Mouse (Mus musculus) forebrain, embryonic 10.5 days (tissue): Measurements from ENCODE around the gene Smg6. TPM values are rescaled to one million over a fixed set of nuclear protein-coding genes. Genes with fewer than 3 reads are reported as not detected.
"Not testable (repeated sequence)": the region's sequence is repeated elsewhere in the genome, so short reads cannot be mapped to it uniquely, and the experiment has no call there.

Experiments
- DNase-seq: peaks from one replicate; pipeline ENCODE4 v3.0.0-alpha.2; 2017; ENCODE audit warnings: low spot score; ENCODE audit errors: extremely low spot score
- H3K27ac ChIP-seq: fragments of 300-500 bp; sonication (generic); 2 replicates; pipeline ENCODE4 v1.5.1; 2016; ENCODE audit warnings: mild to moderate bottlenecking
- H3K27me3 ChIP-seq: fragments of 300-500 bp; sonication (generic); 2 replicates; pipeline ENCODE4 v1.6.1; 2016; ENCODE audit warnings: mild to moderate bottlenecking; ENCODE audit not compliant: poor library complexity, severe bottlenecking
- H3K36me3 ChIP-seq: fragments of 300-500 bp; sonication (generic); replicated peaks from 2 replicates; pipeline ENCODE4 v1.6.1; 2016; ENCODE audit warnings: mild to moderate bottlenecking, moderate library complexity
- H3K4me1 ChIP-seq: fragments of 300-500 bp; sonication (generic); 2 replicates; pipeline ENCODE4 v1.6.1; 2016
- H3K4me3 ChIP-seq: fragments of 300-500 bp; sonication (generic); 2 replicates; pipeline ENCODE4 v1.5.1; 2016; ENCODE audit warnings: mild to moderate bottlenecking, moderate library complexity
- H3K9me3 ChIP-seq: fragments of 300-500 bp; sonication (generic); 2 replicates; pipeline ENCODE4 v1.6.1; 2016; ENCODE audit warnings: mild to moderate bottlenecking, moderate library complexity
- WGBS: fragments of 180-500 bp; shearing (Covaris S2); methylation state at CpG from one replicate; pipeline ENCODE4 v1.1.7; 2016; 5-methylcytosine and 5-hydroxymethylcytosine counted together
- polyA plus RNA-seq: library from polyadenylated mRNA; unstranded; fragments of >200 nt; fragmentation: Nextera tagmentation; extraction: Ambion mirVana; gene quantifications from 2 replicates; pipeline ENCODE4 v1.2.1, GENCODE M21; 2016

The Smg6 gene
- polyA plus RNA-seq, 1 experiment from 2014 or later, result 18.5 TPM

DNA sequence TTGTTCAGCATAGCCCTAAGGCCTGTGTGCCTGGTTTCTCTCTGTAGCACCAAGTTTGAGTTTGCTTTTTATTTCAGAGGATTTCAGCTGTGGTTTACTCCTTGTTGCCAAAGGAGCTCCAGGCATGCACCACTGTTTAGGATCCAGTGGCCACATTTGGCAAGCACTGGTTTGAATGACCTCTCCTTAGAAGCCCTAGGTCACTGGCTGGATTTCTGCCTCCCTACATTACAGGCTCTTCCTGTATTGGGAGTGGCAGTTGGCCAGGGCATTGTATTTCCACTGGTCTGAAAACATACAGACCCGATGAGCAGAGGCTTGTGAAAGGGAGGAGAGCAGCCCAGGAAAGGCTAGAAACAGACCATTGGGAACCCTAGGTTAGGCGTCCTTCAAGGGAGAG lies 63.4 kb downstream of the Smg6 start:
- H3K4me3 ChIP-seq, result no peak overlapping the region
- no peak for DNase-seq
- peaks cover 42% of the 10 kb centered on the region for H3K36me3 ChIP-seq
- H3K27me3 ChIP-seq, result no peaks in the 10 kb centered on the region
- 69% methylated on average over 2 of the region's 2 CpGs for WGBS
- H3K27ac ChIP-seq, result no peak overlapping the region
- H3K9me3 ChIP-seq, result no peaks in the 10 kb centered on the region
- H3K4me1 ChIP-seq, result no peaks in the 10 kb centered on the region

DNA sequence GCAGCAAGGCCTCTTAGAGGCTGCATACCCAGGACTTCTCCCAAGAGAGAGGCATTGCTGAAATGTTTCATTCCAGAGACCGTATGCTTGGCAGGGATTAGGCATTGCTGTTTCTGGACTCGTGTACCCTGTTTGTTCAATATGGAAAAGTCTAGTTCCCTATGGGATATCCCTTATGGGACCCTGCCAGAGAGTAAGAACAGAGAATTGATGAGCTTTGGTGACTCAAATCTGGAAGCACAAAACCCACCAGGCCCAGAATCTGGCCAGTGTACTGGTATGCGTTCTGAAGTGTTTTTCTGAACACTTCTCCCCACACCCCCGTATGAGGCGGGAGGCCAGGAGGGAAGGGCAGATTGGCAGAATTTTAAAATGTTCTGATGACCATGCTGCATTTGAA lies 64.9 kb downstream of the Smg6 start:
- Histone ChIP-seq H3K4me1 (no peaks in the 10 kb centered on the region), H3K4me3 (no peak overlapping the region), H3K27me3 (no peaks in the 10 kb centered on the region), H3K36me3 (peaks cover 41% of the 10 kb centered on the region), H3K27ac (no peak overlapping the region), H3K9me3 (no peaks in the 10 kb centered on the region)
- DNase-seq, result no peak
- WGBS, result 92% methylated on average over 5 of the region's 5 CpGs

DNA sequence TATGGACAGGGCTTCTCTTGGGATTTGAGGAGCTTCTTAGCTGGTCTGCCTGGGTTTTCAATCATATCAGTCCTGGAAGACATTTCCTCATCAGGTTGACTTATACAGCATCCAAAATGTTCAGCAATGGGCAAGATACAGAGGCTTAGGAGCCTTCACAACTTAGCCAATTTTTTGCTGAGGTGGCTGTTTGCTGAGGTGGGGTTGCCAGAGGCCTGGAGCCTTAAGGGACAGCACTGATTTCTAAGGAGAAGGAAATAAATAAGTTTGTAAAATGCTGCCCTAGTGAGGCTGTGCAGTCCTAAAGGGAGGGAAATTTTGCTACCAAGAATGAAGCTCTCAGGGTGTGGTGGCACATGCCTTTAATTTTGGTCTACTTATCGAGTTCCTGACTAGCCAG lies 65.7 kb downstream of the Smg6 start:
- DNase-seq, result no peak
- Histone ChIP-seq H3K4me1 (no peaks in the 10 kb centered on the region), H3K36me3 (peaks cover 44% of the 10 kb centered on the region), H3K27me3 (no peaks in the 10 kb centered on the region), H3K4me3 (no peak overlapping the region), H3K27ac (no peak overlapping the region), H3K9me3 (no peaks in the 10 kb centered on the region)
- 89% methylated on average over 1 of the region's 1 CpGs for WGBS

DNA sequence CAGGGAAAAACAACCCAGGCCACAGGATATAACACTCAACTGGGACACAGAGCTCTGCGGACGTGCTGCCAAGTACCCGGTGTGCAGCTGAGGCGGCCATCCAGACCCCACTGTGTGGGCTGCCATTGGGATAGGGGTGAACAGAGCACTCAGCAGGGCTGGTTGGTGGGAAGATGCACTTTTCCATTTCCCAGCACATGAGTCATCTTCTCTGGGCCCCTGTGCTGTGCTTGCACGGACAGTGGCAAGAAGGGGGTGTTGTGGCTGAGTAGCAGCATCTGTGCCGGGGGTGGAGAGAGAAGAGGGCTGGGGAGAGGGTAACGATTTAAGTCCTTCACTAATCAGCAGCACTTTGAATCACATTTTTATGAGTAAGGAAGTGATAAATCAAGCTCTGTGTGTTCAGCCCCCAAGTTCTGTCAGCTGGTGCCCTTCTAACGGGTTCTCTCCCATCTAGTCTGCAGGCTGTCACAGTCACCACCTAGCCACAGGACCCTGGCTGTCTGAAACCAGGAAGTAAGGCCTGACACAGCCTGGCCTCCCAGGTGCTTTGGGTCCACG lies 66.9 kb downstream of the Smg6 start:
- Histone ChIP-seq H3K27ac (no peak overlapping the region), H3K36me3 (peaks cover 55% of the 10 kb centered on the region), H3K4me1 (no peaks in the 10 kb centered on the region), H3K27me3 (no peaks in the 10 kb centered on the region), H3K4me3 (no peak overlapping the region), H3K9me3 (no peaks in the 10 kb centered on the region)
- 95% methylated on average over 9 of the region's 9 CpGs for WGBS
- no peak for DNase-seq

DNA sequence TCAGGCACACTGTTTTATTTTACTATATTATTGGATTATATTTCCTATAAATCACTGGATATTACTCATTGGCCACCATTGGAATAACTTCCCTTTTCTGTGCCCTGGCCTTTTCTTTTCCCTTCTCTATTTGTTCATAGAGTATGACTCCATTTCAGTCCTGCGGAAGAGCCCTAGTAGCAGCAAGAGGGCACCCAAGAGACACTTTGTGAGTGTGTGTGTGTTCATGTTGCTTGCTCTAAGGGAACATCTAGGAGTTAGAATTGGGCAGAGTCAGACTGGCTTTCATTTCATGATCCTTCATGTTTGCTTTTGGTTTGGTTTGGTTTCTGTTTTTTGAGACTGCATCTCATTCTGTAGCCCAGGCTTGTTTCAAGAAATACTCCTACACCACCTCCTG lies 68.5 kb downstream of the Smg6 start:
- H3K27me3 ChIP-seq, result no peaks in the 10 kb centered on the region
- 88% methylated on average over 1 of the region's 1 CpGs for WGBS
- DNase-seq, result no peak
- no peak overlapping the region for H3K27ac ChIP-seq
- H3K4me1 ChIP-seq, result no peaks in the 10 kb centered on the region
- H3K9me3 ChIP-seq, result no peaks in the 10 kb centered on the region
- peaks cover 72% of the 10 kb centered on the region for H3K36me3 ChIP-seq
- H3K4me3 ChIP-seq, result no peak overlapping the region

DNA sequence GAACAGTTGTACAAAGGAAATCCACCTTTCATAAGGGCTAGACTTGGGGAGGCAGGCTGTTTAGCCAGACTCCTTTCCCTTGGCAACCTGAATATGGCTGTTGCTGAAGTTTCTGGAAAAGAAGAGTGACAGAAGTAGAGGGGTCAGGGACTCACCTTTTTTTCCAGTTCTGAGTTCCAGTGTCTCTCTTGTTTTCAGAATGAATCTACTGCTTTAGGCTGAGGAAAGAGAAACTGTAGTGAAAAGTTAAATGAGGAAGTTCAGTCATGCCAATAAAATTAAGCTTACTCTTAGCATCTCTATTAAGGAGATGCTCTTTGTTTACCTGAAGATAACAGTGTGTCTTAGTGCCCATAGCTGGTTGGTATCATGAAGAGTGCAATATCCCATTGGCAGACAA lies 69.2 kb downstream of the Smg6 start:
- Histone ChIP-seq H3K4me3 (no peak overlapping the region), H3K36me3 (peaks cover 71% of the 10 kb centered on the region), H3K4me1 (no peaks in the 10 kb centered on the region), H3K9me3 (no peaks in the 10 kb centered on the region), H3K27me3 (no peaks in the 10 kb centered on the region), H3K27ac (no peak overlapping the region)
- DNase-seq, result no peak

DNA sequence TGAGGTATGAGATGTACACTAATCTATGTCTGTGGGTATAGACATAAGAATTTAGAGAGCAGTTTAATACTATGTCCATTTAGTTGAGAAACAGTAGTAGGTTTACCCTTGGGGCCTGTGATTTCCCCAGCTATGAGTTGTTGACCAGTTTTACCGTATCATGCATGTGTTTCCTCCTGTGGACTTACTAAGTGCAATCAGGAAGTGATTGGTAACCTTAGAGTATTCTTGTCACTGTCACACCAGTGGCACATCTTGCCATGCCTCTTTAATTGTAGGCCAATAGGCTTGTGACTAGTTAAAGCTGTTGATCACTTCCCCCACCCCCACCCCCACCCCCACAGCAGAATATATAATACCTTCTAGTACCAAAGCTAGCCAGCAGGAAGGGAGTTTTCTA lies 70.9 kb downstream of the Smg6 start:
- Histone ChIP-seq H3K4me3 (no peak overlapping the region), H3K9me3 (no peaks in the 10 kb centered on the region), H3K36me3 (peaks cover 59% of the 10 kb centered on the region), H3K27ac (no peak overlapping the region), H3K4me1 (peaks cover 5% of the 10 kb centered on the region; the same call in 1 of the 2 replicates), H3K27me3 (no peaks in the 10 kb centered on the region)
- WGBS, result 91% methylated on average over 1 of the region's 1 CpGs
- no peak for DNase-seq

DNA sequence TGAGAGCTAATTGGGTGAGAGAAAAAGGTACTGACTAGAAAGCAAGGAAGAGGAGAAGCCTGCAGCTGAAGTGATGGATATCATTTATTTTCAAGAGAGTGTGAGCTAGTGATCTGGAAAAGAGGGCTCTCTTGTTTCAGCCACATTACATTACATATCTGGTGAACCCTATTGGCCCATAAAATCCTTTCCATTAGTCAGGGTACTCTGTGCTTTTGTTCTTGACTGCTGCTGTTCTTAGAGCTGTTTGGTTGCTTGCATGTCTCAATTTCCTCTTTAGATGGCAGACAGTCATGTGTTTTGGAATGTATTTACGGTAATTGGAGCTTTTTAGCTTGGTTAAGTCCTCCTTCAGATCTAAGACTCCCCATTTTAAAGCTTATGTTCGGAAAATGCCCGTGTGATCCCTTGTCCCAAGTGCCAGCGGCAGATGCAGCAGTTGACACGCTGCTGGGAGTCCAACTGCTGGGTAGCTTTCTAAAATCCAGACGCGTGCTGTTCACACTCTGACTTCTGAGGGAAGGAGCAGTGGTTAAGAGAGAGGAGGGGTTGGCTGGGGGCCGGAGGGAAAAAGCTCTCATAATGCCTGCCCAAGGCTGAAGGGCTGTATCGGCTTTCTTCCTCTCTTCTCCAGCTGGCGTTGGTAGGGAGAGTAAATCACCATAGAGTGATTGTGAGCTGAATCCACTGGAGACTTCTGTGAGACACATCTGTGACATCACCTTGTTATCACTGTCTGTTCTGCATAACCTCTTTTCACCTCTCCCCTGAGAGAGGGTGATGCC lies 75.4 kb downstream of the Smg6 start:
- no peak for DNase-seq
- no peak overlapping the region for H3K27ac ChIP-seq

DNA sequence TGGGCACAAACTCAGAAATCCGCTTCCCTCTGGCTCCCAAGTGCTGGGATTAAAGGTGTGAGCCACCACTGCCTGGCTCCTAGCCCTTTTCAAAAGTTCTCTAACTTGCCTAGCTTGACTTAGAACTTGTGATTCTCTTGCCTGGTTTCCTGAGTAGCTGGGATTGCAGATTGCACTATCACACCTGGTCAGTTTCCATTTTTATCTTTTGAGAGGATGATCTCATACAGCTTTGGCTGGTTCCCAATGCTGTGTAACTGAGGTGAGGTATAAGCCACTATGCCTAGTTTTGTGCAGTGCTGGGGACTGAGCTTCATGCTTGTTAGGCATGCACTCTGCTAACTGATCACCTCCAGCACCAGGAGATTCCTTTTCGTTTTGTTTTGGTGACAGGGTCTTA lies 82.6 kb downstream of the Smg6 start:
- H3K4me1 ChIP-seq, result peaks cover 12% of the 10 kb centered on the region
- no peak overlapping the region for H3K4me3 ChIP-seq
- no peaks in the 10 kb centered on the region for H3K9me3 ChIP-seq
- DNase-seq, result no peak
- H3K36me3 ChIP-seq, result peaks cover 11% of the 10 kb centered on the region; the same call in 1 of the 2 replicates
- no peak overlapping the region for H3K27ac ChIP-seq
- 95% methylated on average over 2 of the region's 2 CpGs for WGBS
- no peaks in the 10 kb centered on the region for H3K27me3 ChIP-seq

More for the DNA sequence above, 75.4 kb downstream of the Smg6 start:
- Histone ChIP-seq H3K9me3 (no peaks in the 10 kb centered on the region), H3K27me3 (no peaks in the 10 kb centered on the region), H3K4me1 (peaks cover 5% of the 10 kb centered on the region; the same call in 1 of the 2 replicates), H3K4me3 (no peak overlapping the region), H3K36me3 (peaks cover 36% of the 10 kb centered on the region)
- 81% methylated on average over 10 of the region's 10 CpGs for WGBS

DNA sequence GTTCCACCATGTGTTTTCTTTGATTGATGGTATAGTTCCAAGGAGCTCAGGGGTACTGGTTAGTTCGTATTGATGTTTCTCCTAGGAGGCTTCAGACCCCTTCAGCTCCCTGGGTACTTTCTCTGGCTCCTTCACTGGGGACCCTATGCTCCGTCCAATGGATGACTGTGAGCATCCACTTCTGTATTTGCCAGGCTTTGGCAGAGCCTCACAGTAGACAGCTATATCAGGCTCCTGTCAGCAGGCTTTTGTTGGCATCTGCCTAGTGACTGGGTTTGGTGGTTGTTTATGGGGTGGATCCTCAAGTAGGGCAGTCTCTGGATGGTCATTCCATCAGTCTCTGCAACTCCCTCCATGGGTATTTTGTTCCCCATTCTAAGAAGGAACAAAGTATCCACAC lies 83.9 kb downstream of the Smg6 start:
- H3K27me3 ChIP-seq, DNase-seq, H3K9me3 ChIP-seq, H3K4me3 ChIP-seq, H3K27ac ChIP-seq: not testable (repeated sequence)
- Histone ChIP-seq H3K4me1 (peaks cover 25% of the 10 kb centered on the region), H3K36me3 (peaks cover 11% of the 10 kb centered on the region; the same call in 1 of the 2 replicates)
- 82% methylated on average over 2 of the region's 2 CpGs for WGBS

DNA sequence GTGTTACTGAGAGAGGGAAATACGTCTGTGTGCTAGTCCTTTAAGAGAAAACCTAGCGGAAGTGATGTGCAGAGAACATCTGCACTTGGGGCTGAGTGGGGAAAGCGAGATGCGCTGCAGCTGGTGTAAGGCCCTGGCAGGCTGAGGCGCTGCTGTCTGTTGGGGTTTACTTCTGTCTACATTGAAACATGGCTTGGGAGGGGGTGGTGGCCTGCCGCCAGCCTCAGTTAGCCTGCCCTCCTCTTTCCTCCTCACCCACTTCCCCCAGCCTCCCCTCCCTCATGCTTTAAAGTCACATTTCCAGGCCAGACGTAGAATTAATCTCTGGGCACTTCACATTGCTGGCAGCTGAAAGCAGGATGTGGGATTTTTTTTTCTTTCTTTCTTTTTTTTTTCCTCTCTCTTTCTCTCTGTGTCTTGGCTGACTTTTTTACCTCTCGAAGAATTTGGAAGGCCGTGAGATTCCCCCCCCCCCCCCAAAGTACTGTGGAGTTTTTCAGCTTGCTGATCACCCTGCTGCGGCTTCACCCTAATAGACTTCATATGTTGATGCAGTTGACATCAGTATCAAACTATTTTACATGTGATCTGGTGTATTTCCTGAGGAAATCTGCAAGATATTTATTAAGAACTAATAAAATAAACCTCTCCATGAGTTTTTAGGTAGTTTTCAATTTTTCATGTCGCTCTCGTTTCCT lies 87.5 kb downstream of the Smg6 start:
- Histone ChIP-seq H3K27ac (peak overlapping the region; percentile 44), H3K4me1 (peaks cover 45% of the 10 kb centered on the region)

DNA sequence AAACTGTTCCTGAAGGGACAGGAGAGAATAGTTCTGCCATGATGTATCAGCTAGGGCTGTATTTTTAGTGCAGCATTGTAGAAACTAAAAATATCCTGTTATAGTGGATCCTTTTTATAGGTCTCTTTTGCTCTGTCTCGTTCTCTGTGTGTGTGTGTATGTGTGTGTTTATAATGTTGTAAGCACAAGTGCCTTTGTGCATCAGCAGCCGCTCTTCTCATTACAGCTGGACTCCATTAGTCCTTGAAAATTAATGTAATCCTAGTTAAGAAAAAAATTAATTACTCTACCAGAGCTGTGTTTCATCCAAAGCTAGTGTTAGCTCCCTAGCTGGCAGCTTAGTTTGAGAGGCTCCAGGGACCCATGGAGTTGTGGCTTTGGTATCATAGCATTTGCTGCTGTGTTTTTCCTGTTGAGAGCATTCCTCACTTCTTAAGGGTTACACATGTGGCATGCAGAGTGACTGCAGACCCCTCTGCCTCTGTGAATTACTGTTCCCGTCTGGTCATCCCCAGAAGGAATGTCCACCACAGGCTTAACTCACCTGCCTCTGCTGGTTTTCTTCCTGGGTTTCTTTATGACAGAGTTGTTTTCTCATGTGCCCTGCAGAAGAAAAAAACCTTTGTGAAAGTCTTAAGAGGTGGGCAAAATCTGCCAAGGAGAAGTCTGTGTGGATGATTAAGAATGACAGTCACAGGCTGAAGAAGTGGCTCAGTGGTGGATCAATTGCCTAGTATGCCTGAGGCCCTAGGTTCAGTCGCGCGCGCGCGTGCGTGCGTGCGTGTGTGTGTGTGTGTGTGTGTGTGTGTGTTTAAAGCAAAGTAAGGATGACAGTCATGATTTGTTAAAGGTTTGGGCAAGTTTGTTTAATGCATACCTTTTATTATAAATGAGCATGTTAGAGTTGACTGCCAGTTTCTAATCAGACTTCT lies 88.4 kb downstream of the Smg6 start:
- WGBS, result 87% methylated on average over 12 of the region's 12 CpGs

More for the DNA sequence above, 87.5 kb downstream of the Smg6 start:
- Histone ChIP-seq H3K9me3 (no peaks in the 10 kb centered on the region), H3K4me3 (no peak overlapping the region), H3K36me3 (peaks cover 4% of the 10 kb centered on the region; the same call in 1 of the 2 replicates), H3K27me3 (no peaks in the 10 kb centered on the region)
- DNase-seq, result no peak
- WGBS, result 55% methylated on average over 12 of the region's 12 CpGs

More for the DNA sequence above, 88.4 kb downstream of the Smg6 start:
- peaks cover 45% of the 10 kb centered on the region for H3K4me1 ChIP-seq
- no peaks in the 10 kb centered on the region for H3K36me3 ChIP-seq
- H3K9me3 ChIP-seq, result no peaks in the 10 kb centered on the region
- H3K27me3 ChIP-seq, result no peaks in the 10 kb centered on the region
- no peak for DNase-seq
- H3K27ac ChIP-seq, result 0 out of 2 replicates have a peak overlapping the region, but pooled peaks have one; percentile 5
- H3K4me3 ChIP-seq, result no peak overlapping the region
